Mouse (Mus musculus) thymus, postnatal 25 days (tissue): Measurements from ENCODE around the gene Plin5.

Experiments used
- DNase-seq: peaks from one replicate; pipeline ENCODE4 v3.0.0; 2022

The Plin5 gene

GRCm38 (mm10) chr17:56132661-56133060, 15.3 kb upstream of the Plin5 start:
- peak; percentile 60 for DNase-seq

- peak; percentile 72 for DNase-seq
Observed at GRCm38 (mm10) chr17:56131814-56132213, 14.4 kb upstream of the Plin5 start.

- no peak for DNase-seq
Observed at GRCm38 (mm10) chr17:56131136-56131535, 13.7 kb upstream of the Plin5 start.

- no peak for DNase-seq
Observed at GRCm38 (mm10) chr17:56128246-56128645, 10.8 kb upstream of the Plin5 start.

GRCm38 (mm10) chr17:56126175-56126574, 8.8 kb upstream of the Plin5 start:
- DNase-seq, result no peak

GRCm38 (mm10) chr17:56125276-56125630, 7.9 kb upstream of the Plin5 start:
- no peak for DNase-seq

- DNase-seq, result peak; percentile 42
Observed at GRCm38 (mm10) chr17:56124377-56125275, 7.2 kb upstream of the Plin5 start.

GRCm38 (mm10) chr17:56123681-56124340, 6.4 kb upstream of the Plin5 start:
- DNase-seq, result no peak

- DNase-seq, result no peak
Observed at GRCm38 (mm10) chr17:56123161-56123560, 5.8 kb upstream of the Plin5 start.

- DNase-seq, result no peak
Observed at GRCm38 (mm10) chr17:56121826-56122225, 4.4 kb upstream of the Plin5 start, which contains the start of gene Lrg1. Lrg1 (minus strand) TSS chr17:56122001.

GRCm38 (mm10) chr17:56119981-56120880, 2.8 kb upstream of the Plin5 start:
- no peak for DNase-seq

GRCm38 (mm10) chr17:56119431-56119830, 2.0 kb upstream of the Plin5 start:
- DNase-seq, result no peak

- DNase-seq, result no peak
Observed at GRCm38 (mm10) chr17:56116193-56116592, 1.2 kb downstream of the Plin5 start.

GRCm38 (mm10) chr17:56112743-56113142, 4.7 kb downstream of the Plin5 start:
- DNase-seq, result no peak

- DNase-seq, result peak; percentile 58
Observed at GRCm38 (mm10) chr17:56111864-56112263, 5.5 kb downstream of the Plin5 start.

- DNase-seq, result no peak
Observed at GRCm38 (mm10) chr17:56111021-56111420, 6.4 kb downstream of the Plin5 start.

- DNase-seq, result no peak
Observed at GRCm38 (mm10) chr17:56110571-56110970, 6.8 kb downstream of the Plin5 start.

- no peak for DNase-seq
Observed at GRCm38 (mm10) chr17:56109219-56110051, 8.0 kb downstream of the Plin5 start, which contains the start of gene Plin4. Plin4 (minus strand) TSS chr17:56109803.

- no peak for DNase-seq
Observed at GRCm38 (mm10) chr17:56108334-56109044, 8.9 kb downstream of the Plin5 start.

GRCm38 (mm10) chr17:56107736-56108135, 9.7 kb downstream of the Plin5 start:
- DNase-seq, result no peak

GRCm38 (mm10) chr17:56106981-56107380, 10.4 kb downstream of the Plin5 start:
- no peak for DNase-seq
